Mouse (Mus musculus) MEL (cell line): ENCODE data around the gene Ifit3. TPM values are rescaled to one million over a fixed set of nuclear protein-coding genes. Genes with fewer than 3 reads are reported as not detected.

Experiments used
- DNase-seq: peaks from one replicate; pipeline ENCODE4 v3.0.0; 2011; ENCODE audit warnings: low read depth, low spot score
- H3K27ac ChIP-seq: 2 replicates; pipeline ENCODE4 v1.5.1; 2012; ENCODE audit warnings: low read depth, mild to moderate bottlenecking, control low read depth, low read length, moderate library complexity; ENCODE audit not compliant: control insufficient read depth
- H3K27me3 ChIP-seq, 2 experiments: fragments of 150-350 bp in 1 of 2; sonication (generic) in 1 of 2; 2 replicates each; pipeline ENCODE4 v1.6.1; 2012; ENCODE audit warnings: low read length in 2 of 2, mild to moderate bottlenecking in 2 of 2, improper control_type of control experiment in 1 of 2, moderate library complexity in 1 of 2; ENCODE audit not compliant: insufficient read depth in 2 of 2, control insufficient read depth in 1 of 2
- H3K36me3 ChIP-seq, 2 experiments: 2 replicates each; pipeline ENCODE4 v1.6.1; 2012 to 2014; ENCODE audit warnings: low read length in 2 of 2, improper control_type of control experiment in 1 of 2, inconsistent platforms in 1 of 2, mild to moderate bottlenecking in 1 of 2; ENCODE audit not compliant: insufficient read depth in 2 of 2, control insufficient read depth in 1 of 2
- H3K4me1 ChIP-seq, 2 experiments: fragments of 150-350 bp in 1 of 2; sonication (generic) in 1 of 2; 2 replicates each; pipeline ENCODE4 v1.6.1; 2012; ENCODE audit warnings: low read length in 2 of 2, improper control_type of control experiment in 1 of 2, mild to moderate bottlenecking in 1 of 2; ENCODE audit not compliant: insufficient read depth in 2 of 2, control insufficient read depth in 1 of 2
- H3K4me3 ChIP-seq, 2 experiments: fragments of 150-350 bp in 1 of 2; sonication (generic) in 1 of 2; 2 replicates each; pipeline ENCODE4 v1.5.1; 2012; ENCODE audit warnings: low read depth in 2 of 2, low read length in 2 of 2, mild to moderate bottlenecking in 2 of 2, moderate library complexity in 2 of 2, control low read depth in 1 of 2, improper control_type of control experiment in 1 of 2; ENCODE audit not compliant: control insufficient read depth in 1 of 2, insufficient read depth in 1 of 2
- H3K79me2 ChIP-seq: 2 replicates; pipeline ENCODE4 v1.6.1; 2012; ENCODE audit warnings: mild to moderate bottlenecking, low read length, moderate library complexity; ENCODE audit not compliant: control insufficient read depth, poor library complexity, insufficient read depth
- H3K9ac ChIP-seq: 2 replicates; pipeline ENCODE4 v1.6.1; 2012; ENCODE audit warnings: low read depth, mild to moderate bottlenecking, control low read depth, low read length, moderate library complexity; ENCODE audit not compliant: control insufficient read depth, poor library complexity, severe bottlenecking
- H3K9me3 ChIP-seq: fragments of 150-350 bp; sonication (generic); replicated peaks from 2 replicates; pipeline ENCODE4 v1.6.1; 2012; ENCODE audit warnings: mild to moderate bottlenecking, low read length, improper control_type of control experiment, moderate library complexity; ENCODE audit not compliant: insufficient read depth
- BHLHE40 ChIP-seq: IDR thresholded peaks from 2 replicates; pipeline ENCODE4 v1.6.1; 2012; ENCODE audit warnings: low read depth, mild to moderate bottlenecking, inconsistent platforms, low read length, improper control_type of control experiment, borderline replicate concordance
- CHD1 ChIP-seq: IDR thresholded peaks from 2 replicates; pipeline ENCODE4 v1.6.1; 2012; ENCODE audit warnings: low read depth, mild to moderate bottlenecking, inconsistent platforms, low read length, improper control_type of control experiment
- CHD2 ChIP-seq: IDR thresholded peaks from 2 replicates; pipeline ENCODE4 v1.6.1; 2011; ENCODE audit warnings: low read length, improper control_type of control experiment
- CTCF ChIP-seq, 3 experiments: IDR thresholded peaks in 2 of 3; conservative IDR thresholded peaks in 1 of 3; 2 replicates each; pipeline ENCODE4 v1.5.1; 2011 to 2012; ENCODE audit warnings: low read length in 3 of 3, low read depth in 2 of 3, mild to moderate bottlenecking in 2 of 3, improper control_type of control experiment in 1 of 3, inconsistent platforms in 1 of 3, mixed read lengths in 1 of 3, moderate library complexity in 1 of 3; ENCODE audit not compliant: control insufficient read depth in 1 of 3, insufficient read depth in 1 of 3, poor library complexity in 1 of 3, severe bottlenecking in 1 of 3
- E2F4 ChIP-seq: IDR thresholded peaks from 2 replicates; pipeline ENCODE4 v1.6.1; 2011; ENCODE audit warnings: low read depth, low read length, improper control_type of control experiment, borderline replicate concordance
- ELF1 ChIP-seq: IDR thresholded peaks from 2 replicates; pipeline ENCODE4 v1.6.1; 2014; ENCODE audit warnings: low read depth, mild to moderate bottlenecking, inconsistent platforms, low read length, improper control_type of control experiment, moderate library complexity
- EP300 ChIP-seq, 2 experiments: IDR thresholded peaks; 2 replicates each; pipeline ENCODE4 v1.6.1; 2011; ENCODE audit warnings: improper control_type of control experiment in 2 of 2, low read length in 2 of 2, low read depth in 1 of 2, mild to moderate bottlenecking in 1 of 2
- GABPA ChIP-seq: IDR thresholded peaks from 2 replicates; pipeline ENCODE4 v1.6.1; 2012; ENCODE audit warnings: low read depth, mild to moderate bottlenecking, inconsistent platforms, low read length, improper control_type of control experiment, moderate library complexity
- GATA1 ChIP-seq: IDR thresholded peaks from 2 replicates; pipeline ENCODE4 v1.6.1; 2011; ENCODE audit warnings: low read depth, low read length, improper control_type of control experiment
- HCFC1 ChIP-seq: IDR thresholded peaks from 2 replicates; pipeline ENCODE4 v1.6.1; 2012; ENCODE audit warnings: low read depth, mild to moderate bottlenecking, inconsistent platforms, low read length, improper control_type of control experiment, moderate library complexity
- JUND ChIP-seq: IDR thresholded peaks from 2 replicates; pipeline ENCODE4 v1.6.1; 2011; ENCODE audit warnings: low read depth, mild to moderate bottlenecking, improper control_type of control experiment, low read length
- KAT2A ChIP-seq: conservative IDR thresholded peaks from 2 replicates; pipeline ENCODE4 v1.6.1; 2012; ENCODE audit warnings: low read depth, low read length, improper control_type of control experiment, inconsistent platforms
- MAFK ChIP-seq: IDR thresholded peaks from 2 replicates; pipeline ENCODE4 v1.6.1; 2011; ENCODE audit warnings: low read depth, mild to moderate bottlenecking, low read length, improper control_type of control experiment, borderline replicate concordance
- MAX ChIP-seq: IDR thresholded peaks from 2 replicates; pipeline ENCODE4 v1.6.1; 2011; ENCODE audit warnings: low read length, improper control_type of control experiment
- MAZ ChIP-seq: IDR thresholded peaks from 2 replicates; pipeline ENCODE4 v1.6.1; 2012; ENCODE audit warnings: low read depth, mild to moderate bottlenecking, inconsistent platforms, low read length, improper control_type of control experiment
- MEF2A ChIP-seq: IDR thresholded peaks from 2 replicates; pipeline ENCODE4 v1.6.1; 2014; ENCODE audit warnings: low read depth, mild to moderate bottlenecking, inconsistent platforms, low read length, improper control_type of control experiment; ENCODE audit not compliant: poor library complexity, insufficient replicate concordance, severe bottlenecking; ENCODE audit errors: extremely low read depth
- MXI1 ChIP-seq: IDR thresholded peaks from 2 replicates; pipeline ENCODE4 v1.6.1; 2011; ENCODE audit warnings: mild to moderate bottlenecking, low read depth, low read length, improper control_type of control experiment
- MYB ChIP-seq: IDR thresholded peaks from 2 replicates; pipeline ENCODE4 v1.6.1; 2011; ENCODE audit warnings: mild to moderate bottlenecking, low read depth, low read length, improper control_type of control experiment
- MYC ChIP-seq: IDR thresholded peaks from 2 replicates; pipeline ENCODE4 v1.6.1; 2011; ENCODE audit warnings: low read depth, mild to moderate bottlenecking, low read length, improper control_type of control experiment, moderate library complexity
- NELFE ChIP-seq: IDR thresholded peaks from 2 replicates; pipeline ENCODE4 v1.6.1; 2011; ENCODE audit warnings: low read depth, low read length, improper control_type of control experiment
- NRF1 ChIP-seq: IDR thresholded peaks from 2 replicates; pipeline ENCODE4 v1.6.1; 2014; ENCODE audit warnings: low read depth, mild to moderate bottlenecking, inconsistent platforms, low read length, improper control_type of control experiment, moderate library complexity; ENCODE audit not compliant: poor library complexity, insufficient read depth, severe bottlenecking
- POLR2A ChIP-seq, 2 experiments: IDR thresholded peaks; 2 replicates each; pipeline ENCODE4 v1.6.1; 2011 to 2012; ENCODE audit warnings: low read length in 2 of 2, mild to moderate bottlenecking in 2 of 2, control low read depth in 1 of 2, improper control_type of control experiment in 1 of 2, low read depth in 1 of 2, moderate library complexity in 1 of 2; ENCODE audit not compliant: control insufficient read depth in 1 of 2, insufficient read depth in 1 of 2, poor library complexity in 1 of 2
- POLR2AphosphoS2 ChIP-seq: IDR thresholded peaks from 2 replicates; pipeline ENCODE4 v1.6.1; 2011; ENCODE audit warnings: low read length, improper control_type of control experiment
- POLR2AphosphoS5 ChIP-seq: IDR thresholded peaks from 2 replicates; pipeline ENCODE4 v1.6.1; 2012; ENCODE audit warnings: low read depth, borderline replicate concordance, mild to moderate bottlenecking, inconsistent platforms, low read length, moderate library complexity, mixed read lengths
- RAD21 ChIP-seq: IDR thresholded peaks from 2 replicates; pipeline ENCODE4 v1.6.1; 2011; ENCODE audit warnings: mild to moderate bottlenecking, low read depth, low read length, improper control_type of control experiment
- RCOR1 ChIP-seq: IDR thresholded peaks from 2 replicates; pipeline ENCODE4 v1.6.1; 2012; ENCODE audit warnings: low read depth, mild to moderate bottlenecking, inconsistent platforms, low read length, improper control_type of control experiment
- SIN3A ChIP-seq: IDR thresholded peaks from 2 replicates; pipeline ENCODE4 v1.6.1; 2012; ENCODE audit warnings: low read length, improper control_type of control experiment, inconsistent platforms
- SMC3 ChIP-seq: IDR thresholded peaks from 2 replicates; pipeline ENCODE4 v1.6.1; 2011; ENCODE audit warnings: low read depth, low read length, improper control_type of control experiment
- TAL1 ChIP-seq: IDR thresholded peaks from 2 replicates; pipeline ENCODE4 v1.6.1; 2012; ENCODE audit warnings: mild to moderate bottlenecking, inconsistent platforms, low read length, moderate library complexity, mixed read lengths
- TBP ChIP-seq: IDR thresholded peaks from 2 replicates; pipeline ENCODE4 v1.8.0; 2011; ENCODE audit warnings: low read depth, low read length, improper control_type of control experiment
- TCF12 ChIP-seq: IDR thresholded peaks from 2 replicates; pipeline ENCODE4 v1.6.1; 2014; ENCODE audit warnings: low read depth, mild to moderate bottlenecking, inconsistent platforms, low read length, improper control_type of control experiment, moderate library complexity
- UBTF ChIP-seq: IDR thresholded peaks from 2 replicates; pipeline ENCODE4 v1.6.1; 2012; ENCODE audit warnings: low read depth, mild to moderate bottlenecking, inconsistent platforms, low read length, improper control_type of control experiment, moderate library complexity, borderline replicate concordance; ENCODE audit not compliant: insufficient read depth
- USF1 ChIP-seq: IDR thresholded peaks from 2 replicates; pipeline ENCODE4 v1.6.1; 2014; ENCODE audit warnings: low read depth, mild to moderate bottlenecking, inconsistent platforms, low read length, improper control_type of control experiment, moderate library complexity
- USF2 ChIP-seq, 2 experiments: IDR thresholded peaks; 2 replicates each; pipeline ENCODE4 v1.6.1; 2011 to 2012; ENCODE audit warnings: improper control_type of control experiment in 2 of 2, low read length in 2 of 2, borderline replicate concordance in 1 of 2, inconsistent platforms in 1 of 2, low read depth in 1 of 2, mild to moderate bottlenecking in 1 of 2; ENCODE audit not compliant: insufficient read depth in 1 of 2
- ZKSCAN1 ChIP-seq: IDR thresholded peaks from 2 replicates; pipeline ENCODE4 v1.6.1; 2012; ENCODE audit warnings: low read depth, mild to moderate bottlenecking, inconsistent platforms, low read length, improper control_type of control experiment, moderate library complexity
- ZMIZ1 ChIP-seq: IDR thresholded peaks from 2 replicates; pipeline ENCODE4 v1.6.1; 2012; ENCODE audit warnings: low read depth, mild to moderate bottlenecking, inconsistent platforms, low read length, improper control_type of control experiment, moderate library complexity
- ZNF384 ChIP-seq: IDR thresholded peaks from 2 replicates; pipeline ENCODE4 v1.6.1; 2012; ENCODE audit warnings: low read depth, mild to moderate bottlenecking, inconsistent platforms, low read length, improper control_type of control experiment
- polyA plus RNA-seq, 2 experiments: library from polyadenylated mRNA; stranded (reverse) in 1 of 2; unstranded in 1 of 2; fragments of >175 nt in 1 of 2; fragments of >200 nt in 1 of 2; gene quantifications; 2 replicates each; pipeline versions ENCODE4 v1.2.1 to v1.2.4; 2012; ENCODE audit warnings: low replicate concordance in 2 of 2, low read depth in 1 of 2; ENCODE audit not compliant: insufficient read length in 2 of 2, insufficient read depth in 1 of 2, missing spikeins in 1 of 2
- total RNA-seq: library from RNA; depleted of rRNA; stranded (reverse); fragments of 300-350 nt; gene quantifications from 2 replicates; pipeline ENCODE4 v1.2.3, GENCODE M21; 2012

Ifit3 gene
- total and polyA plus RNA-seq, 3 experiments: 0.10 TPM; not detected in 2

- Histone ChIP-seq H3K36me3 (peaks cover 0 to 20% of the 10 kb centered on the region in 2 experiments; a peak in 2 of 4 replicates), H3K27ac (peak overlapping the region; percentile 60), H3K9me3 (no peaks in the 10 kb centered on the region), H3K79me2 (no peaks in the 10 kb centered on the region), H3K4me3 (no peak overlapping the region), H3K9ac (no peak overlapping the region), H3K4me1 (peaks cover 0 to 16% of the 10 kb centered on the region in 2 experiments; a peak in 2 of 4 replicates), H3K27me3 (peaks cover 0 to under 1% of the 10 kb centered on the region in 2 experiments; a peak in 1 of 4 replicates)
- DNase-seq: peak; percentile 87
- 0 out of 2 replicates have a peak, but pooled peaks have one; percentile 42 for TF ChIP-seq TBP
- no peak for TF ChIP-seq GABPA
- TF ChIP-seq HCFC1: 0 out of 2 replicates have a peak, but pooled peaks have one; percentile 57
- TF ChIP-seq BHLHE40: peak; percentile 65; the same call in 1 of the 2 replicates
- no peak for TF ChIP-seq UBTF
- peak; percentile 65; the same call in 1 of the 2 replicates for TF ChIP-seq TCF12
- TF ChIP-seq ZMIZ1: no peak
- no peak for TF ChIP-seq RAD21
- TF ChIP-seq MXI1: peak; percentile 43; the same call in 1 of the 2 replicates
- peak; percentile 58; the same call in 1 of the 2 replicates for TF ChIP-seq MAX
- no peak for TF ChIP-seq MEF2A
- peak; percentile 62; the same call in 1 of the 2 replicates for TF ChIP-seq ELF1
- TF ChIP-seq CTCF (IDR thresholded peaks at IDR 0.05 in 2 of 3, conservative IDR thresholded peaks at IDR 0.05 in 1 of 3; ENCODE audit: control insufficient read depth in 1 of 3, insufficient read depth in 1 of 3, low read depth in 2 of 3, low read length in 3 of 3, poor library complexity in 1 of 3, severe bottlenecking in 1 of 3): no peak
- TF ChIP-seq CHD1: no peak
- no peak for TF ChIP-seq MAFK
- peak; percentile 69 for TF ChIP-seq RCOR1
- no peak for TF ChIP-seq ZNF384
- TF ChIP-seq POLR2AphosphoS2: no peak
- TF ChIP-seq SMC3: no peak
- TF ChIP-seq POLR2A (IDR thresholded peaks at IDR 0.05; ENCODE audit: control insufficient read depth in 1 of 2, insufficient read depth in 1 of 2, low read depth in 1 of 2, low read length in 2 of 2, poor library complexity in 1 of 2): no peak
- TF ChIP-seq CHD2: no peak
- no peak for TF ChIP-seq POLR2AphosphoS5
- no peak for TF ChIP-seq KAT2A
- TF ChIP-seq MAZ: no peak
- no peak for TF ChIP-seq MYB
- peak; percentile 63 for TF ChIP-seq SIN3A
- TF ChIP-seq TAL1: peak; percentile 63
- no peak for TF ChIP-seq NRF1
- TF ChIP-seq USF2 (IDR thresholded peaks at IDR 0.05; ENCODE audit: borderline replicate concordance in 1 of 2, insufficient read depth in 1 of 2, low read depth in 1 of 2, low read length in 2 of 2): no peak
- no peak for TF ChIP-seq ZKSCAN1
- TF ChIP-seq EP300 (IDR thresholded peaks at IDR 0.05; ENCODE audit: low read depth in 1 of 2, low read length in 2 of 2): peak; percentile 80 to 82
- TF ChIP-seq JUND: no peak
- peak; percentile 84 for TF ChIP-seq GATA1
- TF ChIP-seq NELFE: no peak; the same call in 1 of the 2 replicates
- 0 out of 2 replicates have a peak, but pooled peaks have one; percentile 51 for TF ChIP-seq MYC
- no peak for TF ChIP-seq USF1
- TF ChIP-seq E2F4: no peak
Observed at GRCm38 (mm10) chr19:34562556-34562955, 20.8 kb upstream of the Ifit3 start.
